Mouse (Mus musculus) olfactory bulb, adult 2 months (tissue): ENCODE results near the gene Serpinb9f. TPM values are rescaled to one million over a fixed set of nuclear protein-coding genes. Genes with fewer than 3 reads are reported as not detected.
"Not testable (repeated sequence)": the region's sequence is repeated elsewhere in the genome, so short reads cannot be mapped to it uniquely, and the experiment has no call there.

Experiments
- H3K27ac ChIP-seq: fragments of 200-500 bp; 2 replicates; pipeline ENCODE4 v1.5.1; 2012; ENCODE audit warnings: low read depth, low read length; ENCODE audit not compliant: insufficient read depth
- H3K4me1 ChIP-seq: fragments of 200-500 bp; 2 replicates; pipeline ENCODE4 v1.6.1; 2012; ENCODE audit warnings: low read length; ENCODE audit not compliant: control insufficient read depth, insufficient read depth
- H3K4me3 ChIP-seq: fragments of 200-500 bp; 2 replicates; pipeline ENCODE4 v1.5.1; 2012; ENCODE audit warnings: mild to moderate bottlenecking, low read depth, low read length, moderate library complexity; ENCODE audit not compliant: insufficient read depth
- WGBS: fragments of 180-500 bp; shearing (Covaris S2); methylation state at CpG from one replicate; pipeline ENCODE4 v1.1.7; 2018; 5-methylcytosine and 5-hydroxymethylcytosine counted together
- polyA plus RNA-seq: library from polyadenylated mRNA; stranded (reverse); fragments of >200 nt; gene quantifications from 2 replicates; pipeline ENCODE4 v1.2.4, GENCODE M21; 2012; ENCODE audit warnings: low replicate concordance; ENCODE audit not compliant: missing spikeins, insufficient read depth, insufficient read length

Gene Serpinb9f
- not detected in 2 replicates for polyA plus RNA-seq

DNA sequence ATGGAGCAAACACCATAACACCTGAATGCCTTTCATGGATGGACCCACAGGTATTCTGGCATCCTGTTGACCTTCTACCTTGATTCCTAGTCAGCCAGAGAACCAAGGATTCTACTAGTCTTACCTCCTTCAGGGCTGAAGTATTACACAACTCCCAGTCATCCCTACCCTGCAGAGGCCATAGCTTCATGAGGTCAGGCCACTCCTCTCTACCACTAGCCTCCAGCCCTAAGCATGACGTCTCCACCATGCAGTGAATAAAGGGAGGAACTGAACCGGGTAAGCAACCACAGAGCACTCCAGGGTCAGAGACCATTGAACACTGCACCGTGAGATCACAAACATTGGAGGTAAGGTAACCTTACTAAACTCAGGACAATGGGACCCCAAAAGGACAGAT lies at the start of gene Serpinb9f:
TSS of gene Serpinb9f (plus strand) at position 301 of the 400 bp plus-strand sequence.
- not testable (repeated sequence) for H3K27ac ChIP-seq, H3K4me3 ChIP-seq, H3K4me1 ChIP-seq
- WGBS: 87% methylated on average over 3 of the region's 3 CpGs

DNA sequence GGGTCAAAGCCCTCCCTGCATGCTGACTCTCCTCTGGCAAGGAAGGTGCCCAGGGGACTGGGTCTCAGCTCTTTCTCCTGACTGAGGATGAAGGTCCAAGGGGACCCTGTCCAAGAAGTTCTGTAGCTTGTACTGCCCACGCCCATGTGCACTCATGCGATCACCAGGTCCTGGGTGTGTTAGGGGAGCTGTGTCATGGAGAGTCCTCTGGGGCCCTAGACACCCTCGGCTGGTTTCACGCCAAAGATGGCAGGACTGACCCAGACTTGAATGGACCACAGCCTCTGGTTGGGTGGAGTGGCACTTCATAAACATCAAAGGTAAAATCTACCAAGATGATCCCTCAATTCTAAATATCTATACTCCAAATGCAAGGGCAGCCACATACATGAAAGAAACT lies 15.2 kb upstream of the Serpinb9f start:
- not testable (repeated sequence) for H3K27ac ChIP-seq, H3K4me1 ChIP-seq, H3K4me3 ChIP-seq
- 89% methylated on average over 4 of the region's 4 CpGs for WGBS

- not testable (repeated sequence) for H3K27ac ChIP-seq, H3K4me3 ChIP-seq
- 100% methylated on average over 1 of the region's 1 CpGs for WGBS
Measured at GRCm38 (mm10) chr13:33356666-33357065, 32.8 kb downstream of the Serpinb9f start.

More at GRCm38 (mm10) chr13:33356666-33357065, 32.8 kb downstream of the Serpinb9f start:
- not testable (repeated sequence) for H3K4me1 ChIP-seq

Other genes with a start within 250 kb of the Serpinb9f start
- not detected in 2 replicates for gene Serpinb1b, start 245.5 kb upstream of the Serpinb9f start, polyA plus RNA-seq
- gene Serpinb9c, start 164.3 kb upstream of the Serpinb9f start, polyA plus RNA-seq: not detected in 2 replicates
- not detected in 2 replicates for gene Serpinb9d, start 131.1 kb upstream of the Serpinb9f start, polyA plus RNA-seq
- not detected in 2 replicates for gene Serpinb9e, start 74.5 kb upstream of the Serpinb9f start, polyA plus RNA-seq
- gene Gm11397, start 71.7 kb downstream of the Serpinb9f start, polyA plus RNA-seq: not detected in 2 replicates
- gene Serpinb9g, start 160.7 kb downstream of the Serpinb9f start, polyA plus RNA-seq: not detected in 2 replicates